Mouse (Mus musculus) left cerebral cortex, adult 2 months (tissue): ENCODE data around the gene Ccl22. TPM values are rescaled to one million over a fixed set of nuclear protein-coding genes. Genes with fewer than 3 reads are reported as not detected.

Experiments
- DNase-seq, 2 experiments: peaks; one replicate each; pipeline ENCODE4 v3.0.0; 2021 to 2022; ENCODE audit warnings: low spot score in 2 of 2, mixed read lengths in 1 of 2; ENCODE audit errors: extremely low spot score in 1 of 2
- H3K27ac ChIP-seq: fragments of 200-600 bp; 2 replicates; pipeline ENCODE4 v1.8.1; 2022
- H3K4me3 ChIP-seq: fragments of 200-600 bp; 2 replicates; pipeline ENCODE4 v1.8.1; 2022
- CTCF ChIP-seq: fragments of 200-600 bp; IDR thresholded peaks from 2 replicates; pipeline ENCODE4 v1.8.1; 2022; ENCODE audit warnings: antibody characterized with exemption, mild to moderate bottlenecking, moderate library complexity
- intact Hi-C: fragments of 180-260 bp; cut with DNase I; formaldehyde crosslinking; loops from one replicate; pipeline ENCODE4 v1.15.1; 2025
- total RNA-seq, 2 experiments: library from RNA; stranded (reverse); gene quantifications; 2 replicates each; pipeline ENCODE4 v1.2.3; 2021

The Ccl22 gene
- total RNA-seq, 2 experiments from 2014 or later: 0.14 TPM; not detected in 1

GRCm38 (mm10) chr8:94735426-94736094, 9.8 kb upstream of the Ccl22 start:
- no peak for TF ChIP-seq CTCF
- H3K4me3 ChIP-seq: no peak overlapping the region
- intact Hi-C loops: no loop called here
- no peak overlapping the region for H3K27ac ChIP-seq
- DNase-seq: no peak

- TF ChIP-seq CTCF: no peak
- H3K4me3 ChIP-seq: no peak overlapping the region
- H3K27ac ChIP-seq: no peak overlapping the region
- intact Hi-C loops: no loop called here
- no peak for DNase-seq
Observed at GRCm38 (mm10) chr8:94739829-94740228, 5.6 kb upstream of the Ccl22 start.

GRCm38 (mm10) chr8:94740591-94740990, 4.8 kb upstream of the Ccl22 start:
- Histone ChIP-seq H3K4me3 (no peak overlapping the region), H3K27ac (no peak overlapping the region)
- intact Hi-C loops: no loop called here
- no peak for DNase-seq
- TF ChIP-seq CTCF: no peak; the same call in 1 of the 2 replicates

GRCm38 (mm10) chr8:94741726-94742125, 3.7 kb upstream of the Ccl22 start:
- Histone ChIP-seq H3K27ac (no peak overlapping the region), H3K4me3 (no peak overlapping the region)
- DNase-seq: no peak
- TF ChIP-seq CTCF: no peak
- intact Hi-C loops: no loop called here

GRCm38 (mm10) chr8:94744484-94744883, 906 bp upstream of the Ccl22 start:
- intact Hi-C loops: no loop called here
- no peak overlapping the region for H3K4me3 ChIP-seq
- H3K27ac ChIP-seq: no peak overlapping the region
- DNase-seq: no peak
- TF ChIP-seq CTCF: no peak

GRCm38 (mm10) chr8:94744972-94745371, 418 bp upstream of the Ccl22 start:
- no peak overlapping the region for H3K4me3 ChIP-seq
- DNase-seq: no peak

GRCm38 (mm10) chr8:94746832-94747231, 1.4 kb downstream of the Ccl22 start:
- DNase-seq: no peak
- H3K4me3 ChIP-seq: no peak overlapping the region
- TF ChIP-seq CTCF: no peak
- H3K27ac ChIP-seq: no peak overlapping the region
- intact Hi-C loops: no loop called here

More at GRCm38 (mm10) chr8:94744972-94745371, 418 bp upstream of the Ccl22 start:
- H3K27ac ChIP-seq: no peak overlapping the region
- intact Hi-C loops: no loop called here
- no peak for TF ChIP-seq CTCF

- no peak for DNase-seq
- Histone ChIP-seq H3K27ac (no peak overlapping the region), H3K4me3 (no peak overlapping the region)
- no peak for TF ChIP-seq CTCF
- intact Hi-C loops: no loop called here
Observed at GRCm38 (mm10) chr8:94748363-94748762, 3.0 kb downstream of the Ccl22 start.

GRCm38 (mm10) chr8:94749942-94750341, 4.6 kb downstream of the Ccl22 start:
- intact Hi-C loops: no loop called here
- Histone ChIP-seq H3K4me3 (no peak overlapping the region), H3K27ac (no peak overlapping the region)
- DNase-seq: no peak
- no peak for TF ChIP-seq CTCF

GRCm38 (mm10) chr8:94751023-94751849, 5.8 kb downstream of the Ccl22 start:
- no peak for TF ChIP-seq CTCF
- no peak overlapping the region for H3K4me3 ChIP-seq
- H3K27ac ChIP-seq: no peak overlapping the region
- no peak for DNase-seq
- intact Hi-C loops: no loop called here

- DNase-seq: no peak
- Histone ChIP-seq H3K27ac (no peak overlapping the region), H3K4me3 (no peak overlapping the region)
- intact Hi-C loops: no loop called here
- no peak for TF ChIP-seq CTCF
Observed at GRCm38 (mm10) chr8:94754006-94754405, 8.6 kb downstream of the Ccl22 start.

- TF ChIP-seq CTCF: no peak
- intact Hi-C loops: no loop called here
- Histone ChIP-seq H3K27ac (no peak overlapping the region), H3K4me3 (no peak overlapping the region)
- DNase-seq: no peak
Observed at GRCm38 (mm10) chr8:94754486-94754885, 9.1 kb downstream of the Ccl22 start.
